Mouse (Mus musculus): Measurements from ENCODE around the gene Cd209d.
"Not testable (repeated sequence)": the region's sequence is repeated elsewhere in the genome, so short reads cannot be mapped to it uniquely, and the experiment has no call there.

Cd209d gene

GRCm38 (mm10) chr8:3878455-3878854 is at the start of gene Cd209d:
Cd209d (minus strand) TSS chr8:3878555.
- no peak for DNase-seq (ENCODE audit: low read depth)

GRCm38 (mm10) chr8:3926744-3927143 is 48.4 kb upstream of the Cd209d start, which contains the start of gene Cd209b:
Cd209b (minus strand) TSS chr8:3926844.
- no peak for DNase-seq (ENCODE audit: low read depth)

GRCm38 (mm10) chr8:3876121-3876520 is 2.2 kb downstream of the Cd209d start:
- DNase-seq (ENCODE audit: low read depth) = no peak

GRCm38 (mm10) chr8:3862736-3863135 is 15.6 kb downstream of the Cd209d start:
- not testable (repeated sequence) for DNase-seq (ENCODE audit: low read depth)

GRCm38 (mm10) chr8:3854209-3854608 is 24.1 kb downstream of the Cd209d start, which contains the start of gene Cd209e:
Cd209e (minus strand) TSS chr8:3854309.
- DNase-seq (ENCODE audit: low read depth) = no peak
